Mouse (Mus musculus) liver, embryonic 15.5 days (tissue): Measurements from ENCODE around the gene Atp6v1g1. TPM values are rescaled to one million over a fixed set of nuclear protein-coding genes. Genes with fewer than 3 reads are reported as not detected.

Experiments used
- ATAC-seq: fragments of 200-750 bp; cut with Nextera tagmentation; 2 replicates; pipeline ENCODE4 v1.8.0; 2017; ENCODE audit warnings: moderate number of reproducible peaks, mild to moderate bottlenecking, moderate library complexity; ENCODE audit not compliant: insufficient read depth
- H3K27ac ChIP-seq: fragments of 300-500 bp; sonication (generic); replicated peaks from 2 replicates; pipeline ENCODE4 v1.5.1; 2015; ENCODE audit warnings: mild to moderate bottlenecking, inconsistent platforms
- H3K27me3 ChIP-seq: fragments of 300-500 bp; sonication (generic); 2 replicates; pipeline ENCODE4 v1.6.1; 2015; ENCODE audit warnings: mild to moderate bottlenecking, inconsistent platforms
- H3K36me3 ChIP-seq: fragments of 300-500 bp; sonication (generic); replicated peaks from 2 replicates; pipeline ENCODE4 v1.6.1; 2015; ENCODE audit warnings: moderate library complexity, mild to moderate bottlenecking, inconsistent platforms
- H3K4me1 ChIP-seq: fragments of 300-500 bp; sonication (generic); replicated peaks from 2 replicates; pipeline ENCODE4 v1.6.1; 2015; ENCODE audit warnings: inconsistent platforms
- H3K4me2 ChIP-seq: fragments of 300-500 bp; sonication (generic); 2 replicates; pipeline ENCODE4 v1.6.1; 2015; ENCODE audit warnings: moderate library complexity, mild to moderate bottlenecking, inconsistent platforms
- H3K4me3 ChIP-seq: fragments of 300-500 bp; sonication (generic); replicated peaks from 2 replicates; pipeline ENCODE4 v1.5.1; 2015; ENCODE audit warnings: mild to moderate bottlenecking, inconsistent platforms
- H3K9ac ChIP-seq: fragments of 300-500 bp; sonication (generic); 2 replicates; pipeline ENCODE4 v1.6.1; 2015; ENCODE audit warnings: moderate library complexity, mild to moderate bottlenecking, inconsistent platforms
- H3K9me3 ChIP-seq: fragments of 300-500 bp; sonication (generic); replicated peaks from 2 replicates; pipeline ENCODE4 v1.6.1; 2016; ENCODE audit warnings: inconsistent platforms
- WGBS: fragments of 180-500 bp; shearing (Covaris S2); methylation state at CpG from one replicate; pipeline ENCODE4 v1.1.7; 2015; ENCODE audit warnings: mixed read lengths; ENCODE audit not compliant: insufficient replicate concordance; 5-methylcytosine and 5-hydroxymethylcytosine counted together
- polyA plus RNA-seq: library from polyadenylated mRNA; unstranded; fragments of >200 nt; fragmentation: Nextera tagmentation; extraction: Ambion mirVana; gene quantifications from 2 replicates; pipeline ENCODE4 v1.2.1, GENCODE M21; 2015

The Atp6v1g1 gene
- polyA plus RNA-seq, 1 experiment from 2014 or later = 128 TPM

GRCm38 (mm10) chr4:63514454-63514984, 30.1 kb upstream of the Atp6v1g1 start:
- Histone ChIP-seq H3K9ac (no peak overlapping the region), H3K36me3 (no peaks in the 10 kb centered on the region), H3K4me1 (no peaks in the 10 kb centered on the region), H3K27ac (no peak overlapping the region), H3K9me3 (no peaks in the 10 kb centered on the region), H3K27me3 (0 out of 2 replicates have a peak, but pooled peaks cover 4% of the 10 kb centered on the region), H3K4me3 (no peak overlapping the region), H3K4me2 (no peak overlapping the region)
- ATAC-seq = no peak
- WGBS = 34% methylated on average over 4 of the region's 4 CpGs

- ATAC-seq = no peak
- Histone ChIP-seq H3K27me3 (0 out of 2 replicates have a peak, but pooled peaks cover 4% of the 10 kb centered on the region), H3K9me3 (no peaks in the 10 kb centered on the region), H3K36me3 (no peaks in the 10 kb centered on the region), H3K4me3 (no peak overlapping the region), H3K9ac (no peak overlapping the region), H3K4me2 (no peak overlapping the region), H3K27ac (no peak overlapping the region), H3K4me1 (no peaks in the 10 kb centered on the region)
- WGBS = 30% methylated on average over 5 of the region's 5 CpGs
Measured at GRCm38 (mm10) chr4:63515021-63515420, 29.6 kb upstream of the Atp6v1g1 start.

GRCm38 (mm10) chr4:63521813-63522419, 22.7 kb upstream of the Atp6v1g1 start:
- Histone ChIP-seq H3K9ac (no peak overlapping the region), H3K27me3 (no peaks in the 10 kb centered on the region), H3K4me2 (no peak overlapping the region), H3K4me3 (no peak overlapping the region), H3K4me1 (no peaks in the 10 kb centered on the region), H3K36me3 (no peaks in the 10 kb centered on the region), H3K9me3 (no peaks in the 10 kb centered on the region), H3K27ac (no peak overlapping the region)
- ATAC-seq = no peak
- 56% methylated on average over 2 of the region's 2 CpGs for WGBS

GRCm38 (mm10) chr4:63525514-63525913, 19.1 kb upstream of the Atp6v1g1 start:
- Histone ChIP-seq H3K9me3 (no peaks in the 10 kb centered on the region), H3K36me3 (no peaks in the 10 kb centered on the region), H3K4me3 (no peak overlapping the region), H3K4me1 (no peaks in the 10 kb centered on the region), H3K27ac (no peak overlapping the region), H3K9ac (no peak overlapping the region), H3K4me2 (no peak overlapping the region), H3K27me3 (no peaks in the 10 kb centered on the region)
- 66% methylated on average over 8 of the region's 8 CpGs for WGBS
- ATAC-seq = no peak

- no peaks in the 10 kb centered on the region for H3K36me3 ChIP-seq
- H3K9ac ChIP-seq = no peak overlapping the region
- no peaks in the 10 kb centered on the region for H3K27me3 ChIP-seq
- H3K4me3 ChIP-seq = no peak overlapping the region
- no peaks in the 10 kb centered on the region for H3K9me3 ChIP-seq
- ATAC-seq = no peak
- no peaks in the 10 kb centered on the region for H3K4me1 ChIP-seq
- H3K27ac ChIP-seq = no peak overlapping the region
- WGBS = 65% methylated on average over 6 of the region's 6 CpGs
- no peak overlapping the region for H3K4me2 ChIP-seq
Measured at GRCm38 (mm10) chr4:63528946-63529345, 15.6 kb upstream of the Atp6v1g1 start.

GRCm38 (mm10) chr4:63530409-63530808, 14.2 kb upstream of the Atp6v1g1 start:
- no peaks in the 10 kb centered on the region for H3K9me3 ChIP-seq
- no peak for ATAC-seq
- H3K36me3 ChIP-seq = no peaks in the 10 kb centered on the region
- H3K9ac ChIP-seq = no peak overlapping the region
- H3K27me3 ChIP-seq = no peaks in the 10 kb centered on the region
- H3K4me3 ChIP-seq = no peak overlapping the region
- WGBS = 67% methylated on average over 7 of the region's 7 CpGs
- no peak overlapping the region for H3K27ac ChIP-seq
- no peaks in the 10 kb centered on the region for H3K4me1 ChIP-seq
- no peak overlapping the region for H3K4me2 ChIP-seq

- Histone ChIP-seq H3K4me3 (no peak overlapping the region), H3K4me1 (no peaks in the 10 kb centered on the region), H3K9ac (no peak overlapping the region), H3K27ac (no peak overlapping the region), H3K36me3 (no peaks in the 10 kb centered on the region), H3K4me2 (no peak overlapping the region), H3K27me3 (no peaks in the 10 kb centered on the region), H3K9me3 (no peaks in the 10 kb centered on the region)
- 61% methylated on average over 4 of the region's 4 CpGs for WGBS
- no peak for ATAC-seq
Measured at GRCm38 (mm10) chr4:63537602-63538001, 7.0 kb upstream of the Atp6v1g1 start.

- Histone ChIP-seq H3K4me3 (no peak overlapping the region), H3K27ac (no peak overlapping the region), H3K9me3 (no peaks in the 10 kb centered on the region), H3K4me1 (peaks cover 33% of the 10 kb centered on the region), H3K27me3 (no peaks in the 10 kb centered on the region), H3K4me2 (no peak overlapping the region), H3K9ac (no peak overlapping the region), H3K36me3 (no peaks in the 10 kb centered on the region)
- no peak for ATAC-seq
- WGBS = 61% methylated on average over 2 of the region's 2 CpGs
Measured at GRCm38 (mm10) chr4:63542209-63542608, 2.4 kb upstream of the Atp6v1g1 start.

- peaks cover 9% of the 10 kb centered on the region for H3K36me3 ChIP-seq
- peak overlapping the region; percentile 57 for H3K4me2 ChIP-seq
- WGBS = 55% methylated on average over 10 of the region's 10 CpGs
- peaks cover 39% of the 10 kb centered on the region for H3K4me1 ChIP-seq
- peak overlapping the region; percentile 32; the same call in 1 of the 2 replicates for H3K9ac ChIP-seq
- H3K27me3 ChIP-seq = no peaks in the 10 kb centered on the region
- H3K27ac ChIP-seq = peak overlapping the region; percentile 60
- H3K4me3 ChIP-seq = peak overlapping the region; percentile 33
- H3K9me3 ChIP-seq = no peaks in the 10 kb centered on the region
- peak; percentile 18 for ATAC-seq
Measured at GRCm38 (mm10) chr4:63543746-63544493, 652 bp upstream of the Atp6v1g1 start.

- peaks cover 17% of the 10 kb centered on the region for H3K36me3 ChIP-seq
- H3K27ac ChIP-seq = peak overlapping the region; percentile 84
- H3K27me3 ChIP-seq = no peaks in the 10 kb centered on the region
- H3K9me3 ChIP-seq = no peaks in the 10 kb centered on the region
- H3K4me3 ChIP-seq = peak overlapping the region; percentile 78
- H3K4me1 ChIP-seq = peaks cover 39% of the 10 kb centered on the region
- ATAC-seq = peak; percentile 36; the same call in 1 of the 2 replicates
- H3K9ac ChIP-seq = peak overlapping the region; percentile 79
- H3K4me2 ChIP-seq = peak overlapping the region; percentile 79
- WGBS = 20% methylated on average over 26 of the region's 26 CpGs
Measured at GRCm38 (mm10) chr4:63545231-63545958, 823 bp downstream of the Atp6v1g1 start.
